Mouse (Mus musculus): Measurements from ENCODE around the gene Synj1.

Gene Synj1

DNA sequence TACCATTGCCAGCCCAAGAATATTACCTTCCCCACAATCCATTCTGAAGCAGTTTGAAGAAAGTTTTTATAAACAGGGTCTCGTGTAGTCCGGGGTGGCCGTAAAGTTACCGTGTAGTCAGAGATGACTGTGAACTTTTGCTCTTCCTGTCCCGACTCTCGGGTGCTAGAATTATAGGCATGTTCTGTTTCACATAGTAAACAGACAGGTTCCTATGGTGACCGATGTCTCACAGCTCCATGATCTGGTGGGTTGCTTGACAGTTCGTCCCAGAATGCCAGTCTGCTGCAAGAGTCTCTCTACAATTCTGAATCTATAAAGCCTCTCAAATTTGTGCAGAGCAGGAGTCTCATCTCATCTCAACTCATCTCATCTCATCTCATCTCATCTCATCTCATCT, 119.0 kb downstream of the Synj1 start:
- no peak for DNase-seq (ENCODE audit: low read depth, low spot score)

GRCm38 (mm10) chr16:90891601-90892000, 119.5 kb downstream of the Synj1 start:
- DNase-seq (ENCODE audit: low read depth, low spot score), result no peak

- DNase-seq (ENCODE audit: low read depth, low spot score), result no peak
Observed at GRCm38 (mm10) chr16:90890683-90891082, 120.4 kb downstream of the Synj1 start.

Measured in R1 (cell line).